Mouse (Mus musculus): ENCODE measurements around the gene Mtnr1b.

The Mtnr1b gene

DNA sequence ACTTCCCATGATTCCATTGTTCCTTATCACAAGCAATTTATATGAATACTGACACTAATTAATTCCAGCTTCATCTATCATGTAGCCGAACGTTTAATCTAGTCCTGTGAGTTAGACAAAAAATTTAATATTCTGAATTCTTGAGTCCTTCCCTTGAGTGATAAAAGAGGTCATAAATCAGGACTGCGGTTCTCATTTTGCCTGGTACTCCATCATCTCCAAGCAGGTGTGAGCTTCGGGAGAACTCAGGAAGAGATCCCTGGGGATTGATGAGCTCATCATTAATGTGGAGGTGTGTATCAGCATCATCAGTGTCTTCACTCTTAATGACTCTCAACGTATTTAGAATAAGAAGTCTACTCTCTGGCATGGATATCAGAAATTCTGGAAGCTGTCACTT lies 74.0 kb downstream of the Mtnr1b start:
- no peak for DNase-seq

DNA sequence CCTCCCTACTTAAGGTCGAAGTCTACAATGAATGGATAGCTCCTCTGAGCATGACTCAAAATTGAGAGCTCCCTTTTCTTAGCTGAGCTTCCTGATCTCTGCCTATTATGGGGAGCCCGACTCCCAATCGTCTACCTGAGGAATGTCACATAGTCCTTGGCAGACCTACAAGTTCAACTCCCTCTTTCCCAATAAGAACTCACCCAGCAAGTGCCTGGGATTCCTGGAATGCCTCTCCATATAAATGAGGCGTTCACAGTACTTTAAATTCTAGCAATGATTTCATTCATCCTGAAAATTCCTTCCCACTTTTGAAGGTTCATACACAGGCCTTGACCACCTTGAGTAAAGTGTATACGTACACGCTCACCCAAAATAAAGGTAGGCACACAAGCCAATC lies 79.9 kb downstream of the Mtnr1b start:
- no peak for DNase-seq

DNA sequence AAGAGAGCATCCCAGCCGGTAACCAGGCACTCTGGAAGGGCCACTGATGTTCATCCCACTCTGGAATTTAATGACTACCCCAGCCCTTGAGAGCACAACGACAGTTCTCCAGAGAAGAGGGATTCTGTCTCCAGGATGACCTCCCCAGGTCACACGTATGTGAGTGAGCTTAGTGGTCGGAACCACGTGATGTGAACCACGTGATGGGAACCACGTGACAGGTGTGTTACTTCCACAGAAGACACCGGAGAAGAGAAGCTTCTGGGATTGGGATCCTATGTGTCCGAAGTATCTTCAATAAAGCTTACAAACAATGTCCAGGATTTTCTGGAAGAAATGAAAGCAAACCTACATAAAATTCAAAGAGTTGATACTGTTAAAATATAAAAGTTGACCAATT lies 82.3 kb downstream of the Mtnr1b start:
- no peak for DNase-seq

DNA sequence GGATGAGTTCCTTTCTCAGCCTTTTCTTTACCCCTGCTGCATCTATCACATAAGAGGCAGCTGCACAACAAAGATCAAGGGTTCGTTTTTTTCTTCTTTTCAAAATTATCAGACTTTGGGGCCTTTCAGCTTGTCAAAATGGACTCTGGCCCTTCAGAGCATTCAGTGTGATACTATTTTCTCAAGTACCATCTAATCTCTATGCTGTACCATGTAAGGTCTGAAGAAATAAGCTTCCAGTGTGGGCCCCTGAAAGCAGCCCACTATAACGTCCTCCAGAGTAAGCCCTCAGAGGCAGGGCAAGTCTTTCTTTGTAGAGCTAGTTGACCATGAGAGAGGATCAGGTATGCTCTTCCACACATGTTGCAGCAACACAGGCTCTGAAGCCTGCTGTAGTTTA lies 87.7 kb downstream of the Mtnr1b start:
- no peak for DNase-seq

DNA sequence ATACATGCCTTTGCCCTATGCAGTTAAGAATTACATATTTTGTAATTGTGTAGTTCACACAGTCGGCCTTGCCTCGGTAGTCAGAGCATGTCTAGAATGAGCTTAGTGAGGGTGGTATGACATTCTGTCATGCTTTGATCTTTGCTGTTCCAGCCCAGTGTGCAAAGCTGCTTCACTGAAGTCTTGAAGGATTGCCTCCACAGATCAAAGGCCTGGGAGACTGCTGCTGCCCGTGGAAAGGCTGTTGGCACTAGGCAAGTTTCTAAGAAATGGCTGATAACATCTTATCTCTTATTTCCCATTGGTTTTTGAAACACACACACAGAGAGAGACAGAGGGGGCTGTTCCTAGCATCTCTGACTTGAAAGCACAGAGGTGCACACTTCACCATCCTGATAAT lies 88.2 kb downstream of the Mtnr1b start:
- no peak for DNase-seq

DNA sequence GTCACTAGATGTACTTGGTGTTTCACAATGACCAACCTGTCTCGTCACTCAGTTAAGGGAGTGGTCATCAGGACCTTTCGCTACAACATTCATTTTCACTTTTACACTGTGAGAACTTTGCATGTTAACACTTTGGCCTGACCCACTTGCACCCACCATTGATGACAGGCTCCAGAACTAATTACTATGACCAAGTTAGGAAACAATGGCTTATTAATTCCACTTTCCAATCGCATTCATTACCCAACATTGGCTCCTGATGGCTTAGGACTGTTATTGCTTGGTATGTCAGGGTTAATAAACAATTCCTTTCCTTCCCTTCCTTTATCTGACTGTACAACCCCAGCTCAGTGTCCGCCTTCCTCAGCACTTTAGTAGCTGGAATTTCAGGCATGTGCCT lies 92.4 kb downstream of the Mtnr1b start:
- DNase-seq, result peak; percentile 16

DNA sequence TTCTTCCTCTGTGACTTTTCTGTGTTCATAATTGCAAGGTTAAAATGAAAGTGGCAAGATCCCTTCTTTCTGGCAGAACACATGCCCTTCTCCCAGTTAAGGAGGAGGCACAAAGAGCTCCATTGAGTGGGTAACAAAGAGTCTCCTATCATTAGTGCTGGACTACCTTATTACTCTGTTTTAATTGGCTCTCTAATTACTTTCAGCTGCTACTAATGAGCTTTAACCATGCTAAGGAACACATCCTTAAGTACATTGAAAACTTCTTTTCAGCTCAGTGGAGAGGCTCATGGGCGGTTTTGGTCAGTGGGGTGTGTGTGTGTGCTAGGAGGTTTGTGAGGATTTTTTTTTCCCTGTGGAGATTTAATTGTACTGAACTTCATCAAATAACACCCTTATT lies 99.4 kb downstream of the Mtnr1b start:
- DNase-seq, result no peak
